Mouse (Mus musculus) olfactory bulb, adult 2 months (tissue): ENCODE measurements around the gene Rabif.

ENCODE experiments used
- CTCF ChIP-seq: fragments of 200-500 bp; IDR thresholded peaks from 2 replicates; pipeline ENCODE4 v1.5.1; 2012; ENCODE audit warnings: low read depth, mild to moderate bottlenecking, low read length, moderate library complexity; ENCODE audit not compliant: insufficient read depth
- POLR2A ChIP-seq: fragments of 200-500 bp; IDR thresholded peaks from 2 replicates; pipeline ENCODE4 v1.6.1; 2012; ENCODE audit warnings: mild to moderate bottlenecking, low read depth, low read length, moderate library complexity; ENCODE audit not compliant: insufficient read depth

GRCm38 (mm10) chr1:134494428-134495215, at the start of gene Rabif:
- TF ChIP-seq CTCF (no peak; the same call in 1 of the 2 replicates), POLR2A (peak; percentile 85; the same call in 1 of the 2 replicates)
